Comparison of ENCODE assay signal across 8 mouse cellular contexts in the genomic region with DNA sequence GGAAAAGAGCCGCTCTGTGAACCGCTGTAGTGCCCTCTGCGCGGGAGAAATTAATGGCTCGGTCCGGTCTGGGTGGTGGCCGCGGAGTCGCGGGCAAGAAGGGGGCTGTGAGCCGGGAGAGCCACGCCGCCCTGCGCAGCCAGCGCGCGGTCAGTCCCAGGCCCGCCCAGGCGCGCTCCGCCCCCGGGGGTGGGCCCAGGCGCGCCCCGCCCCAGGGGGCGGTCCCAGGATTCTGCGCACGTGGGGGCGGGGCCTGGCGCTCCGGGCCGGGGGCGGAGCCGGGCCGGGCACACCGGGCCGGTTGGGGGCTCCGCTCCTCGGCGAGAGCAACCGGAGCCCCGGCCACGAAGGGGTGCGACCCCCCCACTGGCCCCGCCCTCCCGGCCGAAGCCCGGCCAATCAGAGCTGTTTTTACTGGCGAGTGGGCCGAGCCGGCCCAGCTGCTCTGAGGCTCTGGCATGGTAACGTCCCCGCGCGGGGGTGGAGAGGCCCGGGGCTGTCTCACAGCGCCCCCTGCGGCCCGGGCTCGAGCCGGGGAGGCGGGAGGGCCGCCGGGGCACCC. TPM values are rescaled to one million over a fixed set of nuclear protein-coding genes. Genes with fewer than 3 reads are reported as not detected.
DNase-seq lines count a peak whose midpoint lies in the region; ATAC-seq and TF ChIP-seq lines count a peak whose summit lies in the region.

A gene (plus strand): TSS at position 275 of the 562 bp plus-strand sequence.

- DNase-seq in 416B (ENCODE audit: low read depth), result peak; percentile 83
- peak; percentile 95 to 96 for DNase-seq in heart, adult 9 months (ENCODE audit: low spot score in 2 of 2)
- DNase-seq in monocyte, adult 2 months (ENCODE audit: low read depth in 1 of 2, low spot score in 2 of 2), result peak; percentile 45 to 72
- DNase-seq in spleen, postnatal 36 days (ENCODE audit: low spot score in 2 of 2), result peak; percentile 86 to 87

- H3K4me3 ChIP-seq in bone marrow, adult 2 months (replicated peaks; ENCODE audit: control insufficient read depth, low read depth, low read length), result peak within 1 kb of the TSS; percentile 65
- H3K4me3 ChIP-seq in embryonic facial prominence, embryonic 15.5 days (replicated peaks), result peak within 1 kb of the TSS; percentile 73
- peak within 1 kb of the TSS; percentile 73 for H3K4me3 ChIP-seq in kidney, embryonic 14.5 days (ENCODE audit: low read length)
- peak within 1 kb of the TSS; percentile 70 for H3K4me3 ChIP-seq in limb, embryonic 15.5 days

- peak; percentile 95 for ATAC-seq in embryonic facial prominence, embryonic 15.5 days (ENCODE audit: insufficient number of reproducible peaks, low FRiP score, low TSS enrichment, low read depth)
- peak; percentile 96 for ATAC-seq in kidney, embryonic 14.5 days (ENCODE audit: low FRiP score, low TSS enrichment)
- ATAC-seq in limb, embryonic 15.5 days (ENCODE audit: insufficient number of reproducible peaks, low FRiP score, low TSS enrichment, low read depth), result peak; percentile 94

- H3K9ac ChIP-seq in embryonic facial prominence, embryonic 15.5 days, result peak within 1 kb of the TSS; percentile 51
- H3K9ac ChIP-seq in kidney, embryonic 14.5 days (ENCODE audit: low read depth, low read length), result peak within 1 kb of the TSS; percentile 73
- peak within 1 kb of the TSS; percentile 61 for H3K9ac ChIP-seq in limb, embryonic 15.5 days

- no peaks in the 10 kb centered on the region for H3K36me3 ChIP-seq in embryonic facial prominence, embryonic 15.5 days
- no peaks in the 10 kb centered on the region for H3K36me3 ChIP-seq in kidney, embryonic 14.5 days (ENCODE audit: control insufficient read depth, insufficient read depth, low read length)
- H3K36me3 ChIP-seq in limb, embryonic 15.5 days, result no peaks in the 10 kb centered on the region

- TF ChIP-seq POLR2A in bone marrow, adult 2 months (IDR thresholded peaks at IDR 0.05; ENCODE audit: borderline replicate concordance, control insufficient read depth, low read depth, low read length), result no peak; the same call in 1 of the 2 replicates

- 0 out of 2 replicates have a peak, but pooled peaks have one; percentile 12 for TF ChIP-seq CTCF in bone marrow, adult 2 months (IDR thresholded peaks at IDR 0.05; ENCODE audit: control insufficient read depth, insufficient read depth, low read length)

- no peaks in the 10 kb centered on the region for H3K4me1 ChIP-seq in bone marrow, adult 2 months (ENCODE audit: control insufficient read depth, insufficient read depth, low read length)
- H3K4me1 ChIP-seq in embryonic facial prominence, embryonic 15.5 days, result peaks cover 17% of the 10 kb centered on the region; the same call in 1 of the 2 replicates
- 0 out of 2 replicates have a peak, but pooled peaks cover 5% of the 10 kb centered on the region for H3K4me1 ChIP-seq in kidney, embryonic 14.5 days (ENCODE audit: control insufficient read depth, insufficient read depth, low read length)
- H3K4me1 ChIP-seq in limb, embryonic 15.5 days, result peaks cover 22% of the 10 kb centered on the region

- no peaks in the 10 kb centered on the region for H3K27me3 ChIP-seq in embryonic facial prominence, embryonic 15.5 days
- no peaks in the 10 kb centered on the region for H3K27me3 ChIP-seq in kidney, embryonic 14.5 days (ENCODE audit: control insufficient read depth, insufficient read depth, low read length)
- no peaks in the 10 kb centered on the region for H3K27me3 ChIP-seq in limb, embryonic 15.5 days

- peak within 1 kb of the TSS; percentile 73 for H3K4me2 ChIP-seq in embryonic facial prominence, embryonic 15.5 days (replicated peaks)
- H3K4me2 ChIP-seq in kidney, embryonic 14.5 days (replicated peaks; ENCODE audit: low read depth, low read length), result peak within 1 kb of the TSS; percentile 61
- H3K4me2 ChIP-seq in limb, embryonic 15.5 days, result peak within 1 kb of the TSS; percentile 69

- WGBS in bone marrow, adult 2 months, result under 1% methylated on average over 64 of the region's 64 CpGs
- WGBS in embryonic facial prominence, embryonic 15.5 days, result under 1% methylated on average over 53 of the region's 64 CpGs
- under 1% methylated on average over 59 of the region's 64 CpGs for WGBS in kidney, embryonic 14.5 days
- WGBS in limb, embryonic 15.5 days, result 0% methylated on average over 55 of the region's 64 CpGs

- no peak within 1 kb of the TSS; the same call in 1 of the 2 replicates for H3K27ac ChIP-seq in bone marrow, adult 2 months (ENCODE audit: control insufficient read depth, insufficient read depth, low read depth, low read length, poor library complexity)
- peak within 1 kb of the TSS; percentile 93 for H3K27ac ChIP-seq in embryonic facial prominence, embryonic 15.5 days (replicated peaks)
- H3K27ac ChIP-seq in kidney, embryonic 14.5 days (ENCODE audit: low read depth, low read length), result peak within 1 kb of the TSS; percentile 93
- H3K27ac ChIP-seq in limb, embryonic 15.5 days, result peak within 1 kb of the TSS; percentile 94

- H3K9me3 ChIP-seq in embryonic facial prominence, embryonic 15.5 days (replicated peaks), result no peaks in the 10 kb centered on the region
- H3K9me3 ChIP-seq in kidney, embryonic 14.5 days (ENCODE audit: control insufficient read depth, low read length), result no peaks in the 10 kb centered on the region
- no peaks in the 10 kb centered on the region for H3K9me3 ChIP-seq in limb, embryonic 15.5 days

RNA-seq across cellular contexts. Expression of the gene that starts here (rescaled TPM):
- polyA plus RNA-seq in bone marrow, adult 2 months (2011; ENCODE audit: insufficient read depth, insufficient read length, low replicate concordance, missing spikeins), result 7.9 and 16.0 TPM in 2 replicates
- polyA plus RNA-seq in embryonic facial prominence, embryonic 15.5 days (2015; fragmentation: Nextera tagmentation; extraction: Ambion mirVana), result 57.5 and 64.2 TPM in 2 replicates
- polyA plus RNA-seq in kidney, embryonic 14.5 days (2014; fragmentation: Nextera tagmentation; extraction: Ambion mirVana), result 39.5 and 63.9 TPM in 2 replicates
- polyA plus RNA-seq in limb, embryonic 15.5 days (2015; fragmentation: Nextera tagmentation; extraction: Ambion mirVana), result 52.5 and 53.8 TPM in 2 replicates
